Mouse (Mus musculus) bone marrow macrophage, adult 2 months (primary cell): ENCODE results near the gene Nol8. TPM values are rescaled to one million over a fixed set of nuclear protein-coding genes. Genes with fewer than 3 reads are reported as not detected.

ENCODE experiments used
- H3K27ac ChIP-seq: 2 replicates; pipeline ENCODE4 v1.5.1; 2012; ENCODE audit warnings: low read depth, low read length; ENCODE audit not compliant: insufficient read depth
- H3K4me1 ChIP-seq: 2 replicates; pipeline ENCODE4 v1.6.1; 2012; ENCODE audit warnings: low read length; ENCODE audit not compliant: control insufficient read depth, insufficient read depth
- H3K4me3 ChIP-seq: 2 replicates; pipeline ENCODE4 v1.5.1; 2012; ENCODE audit warnings: mild to moderate bottlenecking, low read length, moderate library complexity; ENCODE audit not compliant: insufficient read depth
- CTCF ChIP-seq: IDR thresholded peaks from 2 replicates; pipeline ENCODE4 v1.5.1; 2012; ENCODE audit warnings: low read depth, mild to moderate bottlenecking, low read length, moderate library complexity
- POLR2A ChIP-seq: IDR thresholded peaks from 2 replicates; pipeline ENCODE4 v1.6.1; 2012; ENCODE audit warnings: mild to moderate bottlenecking, low read depth, low read length, borderline replicate concordance
- polyA plus RNA-seq: library from polyadenylated mRNA; stranded (reverse); fragments of >200 nt; gene quantifications from 2 replicates; pipeline ENCODE4 v1.2.4, GENCODE M21; 2012; ENCODE audit not compliant: missing spikeins, insufficient read depth, insufficient read length

The Nol8 gene
- polyA plus RNA-seq, 1 experiment = 8.7 TPM

DNA sequence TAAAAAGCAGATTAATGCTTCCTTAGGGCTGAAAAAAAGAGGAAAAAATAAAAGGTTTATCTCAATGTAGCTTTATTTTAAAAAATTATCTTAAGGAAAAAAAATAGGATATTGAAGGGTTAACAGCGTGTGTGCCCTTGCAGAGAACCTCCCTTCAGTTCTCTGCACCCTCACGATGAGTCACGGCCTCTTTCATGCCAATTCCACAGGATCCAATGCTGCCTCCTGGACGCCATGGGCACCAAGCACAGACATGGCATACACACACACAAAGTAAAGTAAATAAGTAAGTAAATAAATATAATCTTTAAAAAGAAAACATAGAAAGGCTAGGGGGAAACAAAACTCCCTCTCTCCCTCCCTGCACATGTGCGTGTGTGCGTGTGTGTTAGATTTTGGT lies 10.2 kb upstream of the Nol8 start:
- H3K27ac ChIP-seq = no peak overlapping the region
- H3K4me3 ChIP-seq = no peak overlapping the region
- 0 out of 2 replicates have a peak, but pooled peaks cover 2% of the 10 kb centered on the region for H3K4me1 ChIP-seq
- TF ChIP-seq CTCF = no peak
- TF ChIP-seq POLR2A = no peak

DNA sequence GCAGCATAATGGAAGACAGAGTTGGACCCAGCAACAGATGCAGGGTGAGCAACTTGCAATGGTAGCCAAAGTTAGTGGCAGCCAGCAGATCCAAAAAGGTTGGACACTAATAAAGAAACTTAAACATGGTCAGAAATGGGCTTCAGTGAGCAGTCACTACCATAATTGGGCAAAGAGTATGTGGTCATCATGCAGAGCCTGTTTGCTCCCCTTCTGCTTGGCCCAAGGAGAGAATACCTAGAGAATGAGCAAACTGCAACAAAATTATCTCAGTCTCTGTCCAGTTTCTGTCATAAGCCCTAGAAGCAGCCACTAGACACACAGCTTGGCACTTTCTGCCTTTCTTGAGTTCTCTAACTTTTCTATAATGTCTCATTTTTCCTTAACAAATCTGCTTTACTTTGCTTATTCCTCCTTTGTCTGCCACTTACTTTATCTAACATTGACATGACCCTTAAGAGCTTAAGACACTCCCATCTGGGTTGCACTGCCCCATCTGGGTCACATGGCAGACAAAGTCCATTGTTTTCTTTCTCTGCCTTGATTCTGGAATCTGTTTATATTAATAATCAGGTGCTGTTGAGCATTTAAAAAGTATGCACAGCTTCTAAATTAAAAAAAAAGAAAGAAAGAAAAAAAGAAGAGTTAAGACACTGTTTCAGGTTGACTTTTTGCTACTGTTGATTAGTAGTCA lies 9.1 kb upstream of the Nol8 start:
- Histone ChIP-seq H3K27ac (no peak overlapping the region), H3K4me1 (0 out of 2 replicates have a peak, but pooled peaks cover 2% of the 10 kb centered on the region), H3K4me3 (no peak overlapping the region)
- TF ChIP-seq POLR2A = no peak
- TF ChIP-seq CTCF = no peak

DNA sequence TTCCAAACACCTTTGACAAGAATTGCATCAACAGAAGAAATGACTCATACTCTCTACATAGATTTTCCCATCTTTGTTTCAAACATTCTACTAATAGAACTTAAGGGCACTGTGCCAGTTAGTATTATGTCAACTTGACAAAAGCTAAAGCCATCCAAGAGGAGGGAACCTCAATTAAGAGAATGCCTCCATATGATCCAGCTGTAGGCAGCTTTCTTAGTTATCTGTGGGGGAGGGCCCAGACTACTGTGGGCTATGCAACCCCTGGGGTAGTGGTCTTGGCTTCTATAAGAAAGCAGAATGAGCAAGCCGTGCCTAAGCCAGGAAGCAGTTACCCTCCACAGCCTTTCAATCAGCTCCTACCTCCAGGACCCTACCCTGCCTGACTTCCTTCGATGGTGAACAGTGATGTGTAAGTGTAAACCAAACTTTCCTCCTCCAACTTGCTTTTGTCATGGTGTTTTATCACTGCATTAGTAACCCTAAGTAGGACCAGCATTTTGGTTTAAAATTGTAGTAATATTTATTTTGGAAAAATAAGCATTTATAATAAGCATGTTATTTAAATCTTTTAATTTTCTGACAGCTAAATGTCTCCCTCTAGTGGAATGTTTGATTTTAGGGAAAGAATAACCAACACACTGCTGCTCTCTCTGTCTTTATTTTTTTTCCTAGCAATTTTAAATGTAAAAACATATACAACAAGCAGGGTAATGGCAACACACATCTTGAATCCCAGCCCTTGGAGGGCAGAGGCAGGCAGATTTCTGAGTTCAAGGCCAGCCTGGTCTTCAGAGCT lies 7.9 kb upstream of the Nol8 start:
- TF ChIP-seq CTCF (no peak), POLR2A (no peak)
- Histone ChIP-seq H3K27ac (no peak overlapping the region), H3K4me1 (0 out of 2 replicates have a peak, but pooled peaks cover 2% of the 10 kb centered on the region), H3K4me3 (no peak overlapping the region)

DNA sequence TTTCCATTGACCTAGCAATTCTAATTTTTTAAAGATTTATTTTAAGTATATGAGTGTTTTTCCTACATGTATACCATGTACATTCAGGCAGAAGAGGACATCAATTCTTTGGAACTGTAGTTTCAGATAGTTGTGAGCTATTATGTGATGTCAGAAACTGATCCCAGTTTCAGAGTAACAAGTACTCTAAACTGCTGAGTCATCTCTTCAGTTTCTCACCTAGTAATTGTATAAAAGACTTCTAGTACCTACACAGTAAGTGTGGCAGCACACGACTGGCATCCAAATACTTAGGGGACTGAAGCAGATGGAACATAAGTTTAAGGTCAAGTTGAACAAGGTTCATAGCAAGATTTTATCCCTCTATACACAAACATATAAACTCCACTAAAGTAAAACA lies 6.9 kb upstream of the Nol8 start:
- Histone ChIP-seq H3K4me3 (no peak overlapping the region), H3K27ac (no peak overlapping the region), H3K4me1 (0 out of 2 replicates have a peak, but pooled peaks cover 2% of the 10 kb centered on the region)
- TF ChIP-seq CTCF = no peak
- no peak for TF ChIP-seq POLR2A

DNA sequence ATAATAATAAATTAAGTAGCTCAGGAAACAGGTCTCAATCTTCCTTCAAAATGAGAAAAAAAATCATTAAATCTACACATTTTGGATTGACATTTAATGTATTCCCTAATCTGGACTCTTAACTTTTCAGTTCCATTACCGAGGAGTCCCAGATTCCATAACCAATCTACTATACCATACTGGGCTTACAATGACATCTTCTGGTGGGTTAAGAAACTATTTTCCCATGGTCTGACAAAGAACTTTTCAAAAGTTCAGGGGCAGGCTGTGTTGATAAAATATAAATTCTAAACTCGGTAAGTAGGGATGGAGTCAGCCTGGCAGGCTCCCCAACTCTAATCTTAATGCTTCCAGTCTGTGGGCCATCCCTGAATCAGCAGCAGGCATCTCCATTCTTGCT lies 1.7 kb upstream of the Nol8 start:
- no peak overlapping the region for H3K4me3 ChIP-seq
- H3K4me1 ChIP-seq = peaks cover 3% of the 10 kb centered on the region; the same call in 1 of the 2 replicates
- no peak for TF ChIP-seq POLR2A
- no peak for TF ChIP-seq CTCF
- no peak overlapping the region for H3K27ac ChIP-seq

DNA sequence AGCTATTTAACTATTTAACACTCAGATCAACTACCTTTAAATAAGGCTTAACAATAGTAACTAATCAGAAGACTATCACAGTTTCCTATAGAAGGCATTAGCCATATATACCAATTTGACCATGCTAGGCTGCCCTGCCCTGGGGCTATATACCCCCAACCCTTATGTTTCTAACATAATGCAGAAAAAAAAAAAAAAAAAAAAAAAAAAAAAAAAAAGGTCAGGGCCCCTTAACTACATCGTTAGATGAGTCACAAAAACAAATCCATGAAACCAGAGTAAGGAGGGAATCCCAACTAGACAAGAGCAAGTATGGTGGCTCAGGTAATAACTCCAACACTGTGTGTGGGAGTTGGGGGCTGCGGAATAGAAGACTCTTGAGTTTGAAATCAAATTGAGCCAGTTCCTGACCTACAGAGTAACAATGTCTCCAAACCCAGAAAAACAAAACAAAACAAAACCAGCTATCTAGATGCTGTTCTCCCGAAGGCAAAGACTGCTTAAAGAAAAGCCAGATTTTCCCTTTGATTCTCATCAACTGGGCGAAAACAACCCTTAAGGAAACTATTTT lies 1.0 kb upstream of the Nol8 start:
- Histone ChIP-seq H3K27ac (no peak overlapping the region), H3K4me1 (peaks cover 3% of the 10 kb centered on the region; the same call in 1 of the 2 replicates), H3K4me3 (peak overlapping the region; percentile 89)
- TF ChIP-seq POLR2A (no peak), CTCF (no peak)

DNA sequence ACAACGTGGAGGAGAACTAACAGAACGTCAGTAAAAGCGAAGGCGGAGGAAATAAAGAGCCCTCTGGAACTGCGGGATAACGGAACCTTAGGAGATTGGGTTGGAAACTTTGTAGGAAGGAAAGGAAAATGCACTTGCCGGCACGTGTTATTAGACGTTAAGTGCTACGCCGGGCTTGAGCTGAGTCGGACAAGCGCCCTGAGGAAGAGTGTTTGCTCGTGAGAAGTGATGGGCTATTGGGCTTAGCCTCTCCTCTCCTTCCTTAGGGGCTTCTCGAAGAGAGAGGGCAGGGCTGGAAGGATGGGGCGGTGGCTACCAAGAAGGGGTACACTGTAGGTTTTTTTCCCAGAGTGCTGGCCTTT lies 283 bp downstream of the Nol8 start:
- Histone ChIP-seq H3K27ac (peak overlapping the region; percentile 69), H3K4me1 (peaks cover 3% of the 10 kb centered on the region; the same call in 1 of the 2 replicates), H3K4me3 (peak overlapping the region; percentile 91)
- TF ChIP-seq CTCF = no peak
- no peak for TF ChIP-seq POLR2A

DNA sequence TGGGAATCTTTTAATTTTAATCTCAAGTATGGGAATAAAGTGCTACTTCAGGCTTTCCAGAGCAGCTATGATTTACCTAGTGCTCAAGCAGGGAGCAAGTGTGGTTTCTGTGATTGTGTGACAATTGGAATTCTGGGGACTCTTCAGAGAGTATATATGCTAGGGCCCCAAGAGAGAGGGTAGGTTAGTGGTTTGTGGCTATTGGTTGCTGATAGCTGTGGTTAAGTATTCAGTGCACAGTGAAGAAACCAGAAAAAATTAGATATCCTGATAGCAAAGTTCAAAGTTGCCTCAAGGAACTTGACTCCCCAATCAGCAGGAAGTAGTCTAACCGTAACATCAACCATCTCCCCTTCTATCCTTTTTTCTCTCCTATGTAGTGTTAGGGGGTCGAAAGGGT lies 24.9 kb downstream of the Nol8 start:
- Histone ChIP-seq H3K27ac (no peak overlapping the region), H3K4me1 (peaks cover 2% of the 10 kb centered on the region), H3K4me3 (no peak overlapping the region)
- TF ChIP-seq POLR2A = no peak
- no peak for TF ChIP-seq CTCF

DNA sequence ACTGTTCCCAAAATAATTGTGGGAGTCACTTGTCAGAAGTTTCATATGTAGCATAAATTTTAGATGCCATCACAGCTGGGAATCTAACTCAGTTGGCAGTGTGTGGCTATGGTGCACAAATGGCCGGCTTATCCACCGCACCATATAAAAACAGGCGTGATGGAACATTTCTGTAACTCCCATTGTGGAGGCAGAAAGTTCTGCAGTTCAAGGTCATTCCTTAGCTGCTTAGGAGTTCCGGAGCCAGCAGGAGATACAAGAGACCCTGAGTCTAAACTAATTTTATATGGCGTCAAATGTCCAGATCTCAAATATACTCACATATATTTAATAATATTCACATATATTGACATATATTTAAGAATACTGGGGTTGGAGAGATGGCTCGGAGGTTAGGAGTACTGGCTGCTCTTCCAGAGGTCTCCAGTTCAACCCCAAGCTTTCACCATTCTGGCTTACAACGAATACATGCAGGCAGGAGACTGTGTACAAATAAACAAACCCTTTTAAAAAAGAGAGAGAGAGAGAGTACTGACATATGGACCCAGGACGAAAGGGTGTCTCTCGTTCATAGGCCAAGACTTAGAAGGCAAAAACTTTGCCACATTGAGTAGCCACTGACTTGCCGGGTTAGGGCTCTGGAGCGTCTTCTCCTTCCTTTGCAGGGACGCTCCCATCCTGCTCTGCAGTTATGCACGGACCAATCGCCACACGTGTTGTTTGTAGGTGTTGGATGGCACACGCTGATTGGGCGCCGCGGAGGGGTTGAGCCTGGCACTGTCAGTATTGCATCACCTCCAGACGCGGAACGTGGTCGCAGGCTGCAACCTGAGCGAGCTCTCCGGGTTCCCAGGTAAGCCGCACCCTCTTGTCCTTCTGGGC lies 28.7 kb downstream of the Nol8 start, which contains the start of gene Iars:
Gene Iars, plus strand, starts transcription at position 750 of the 882 bp plus-strand sequence.
- peak within 1 kb of the TSS; percentile 92 for H3K4me3 ChIP-seq
- peaks cover 15% of the 10 kb centered on the region for H3K4me1 ChIP-seq
- no peak for TF ChIP-seq POLR2A
- no peak for TF ChIP-seq CTCF
- peak within 1 kb of the TSS; percentile 44 for H3K27ac ChIP-seq
